Mouse (Mus musculus): Measurements from ENCODE around the gene Lmnb2. TPM values are rescaled to one million over a fixed set of nuclear protein-coding genes. Genes with fewer than 3 reads are reported as not detected.

Gene Lmnb2
- polyA plus RNA-seq, 1 experiment from 2014 or later, result 11.0 TPM

DNA sequence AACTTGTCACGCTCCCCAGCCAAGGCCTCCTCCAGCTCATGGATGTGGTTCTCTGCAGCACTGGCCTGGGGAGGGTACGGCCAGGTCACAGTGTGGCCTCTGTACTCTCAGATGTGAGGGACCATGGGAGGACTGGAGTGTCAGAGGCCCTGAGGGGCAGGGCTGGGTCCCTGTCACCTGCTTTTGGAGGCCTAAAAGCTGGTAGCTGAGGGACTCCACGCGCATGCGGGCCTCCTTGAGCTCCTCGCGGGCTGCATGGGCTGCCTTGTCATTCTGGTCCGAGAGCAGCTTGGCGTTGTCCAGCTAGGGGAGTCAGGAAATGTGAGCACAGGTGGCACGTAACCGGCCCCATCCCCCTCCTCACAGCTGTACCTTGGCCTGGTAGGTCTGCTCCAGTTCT lies 13.3 kb downstream of the Lmnb2 start:
- no peak for ATAC-seq (ENCODE audit: insufficient read depth)
- Histone ChIP-seq H3K36me3 (replicated peaks) (peaks cover 51% of the 10 kb centered on the region), H3K9me3 (replicated peaks) (no peaks in the 10 kb centered on the region), H3K27ac (replicated peaks) (no peak overlapping the region), H3K4me2 (no peak overlapping the region), H3K27me3 (no peaks in the 10 kb centered on the region), H3K9ac (no peak overlapping the region), H3K4me1 (replicated peaks) (peaks cover 11% of the 10 kb centered on the region), H3K4me3 (replicated peaks) (no peak overlapping the region)
- 78% methylated on average over 11 of the region's 11 CpGs for WGBS (ENCODE audit: insufficient replicate concordance)

DNA sequence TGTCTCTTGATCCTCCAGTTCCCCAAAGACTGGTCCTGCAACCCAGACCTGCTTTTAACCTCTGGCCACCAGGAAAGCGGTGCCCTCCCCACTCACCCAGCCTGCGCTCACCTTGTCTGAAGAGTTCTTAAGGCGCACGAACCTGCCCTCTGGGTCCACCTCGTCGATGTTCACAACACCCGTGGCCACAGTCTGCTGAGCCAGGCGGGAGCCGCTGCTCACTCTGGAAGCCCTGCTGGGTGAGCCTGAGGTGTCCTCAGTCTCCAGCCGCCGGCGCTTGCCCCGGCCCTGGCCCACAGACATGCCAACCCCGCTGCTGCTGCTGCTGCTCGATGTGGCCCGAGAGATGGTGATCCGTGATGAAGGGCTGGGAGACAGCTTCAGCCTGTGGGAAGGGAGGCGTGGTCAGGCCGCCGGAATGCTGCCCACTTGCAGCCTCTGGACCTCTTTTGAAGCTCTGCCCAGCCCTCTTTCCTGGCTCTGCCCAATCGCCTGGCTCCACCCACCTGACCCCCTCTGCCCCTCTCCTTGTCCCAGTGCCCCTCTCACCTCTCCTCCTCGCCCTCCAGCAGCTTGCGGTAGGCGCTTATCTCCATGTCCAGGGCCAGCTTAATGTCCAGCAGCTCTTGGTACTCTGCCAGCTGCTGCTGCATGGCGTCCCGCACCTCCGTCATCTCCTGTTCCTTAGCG lies 13.9 kb downstream of the Lmnb2 start:
- H3K27ac ChIP-seq (replicated peaks), result no peak overlapping the region
- H3K4me1 ChIP-seq (replicated peaks), result peaks cover 16% of the 10 kb centered on the region
- WGBS (ENCODE audit: insufficient replicate concordance), result 81% methylated on average over 28 of the region's 28 CpGs
- no peaks in the 10 kb centered on the region for H3K27me3 ChIP-seq
- no peak overlapping the region for H3K4me2 ChIP-seq
- peaks cover 51% of the 10 kb centered on the region for H3K36me3 ChIP-seq (replicated peaks)
- ATAC-seq (ENCODE audit: insufficient read depth), result no peak
- no peak overlapping the region for H3K4me3 ChIP-seq (replicated peaks)
- H3K9ac ChIP-seq, result no peak overlapping the region
- no peaks in the 10 kb centered on the region for H3K9me3 ChIP-seq (replicated peaks)

- WGBS (ENCODE audit: insufficient replicate concordance), result 78% methylated on average over 10 of the region's 10 CpGs
- Histone ChIP-seq H3K4me2 (no peak overlapping the region), H3K27ac (replicated peaks) (no peak overlapping the region), H3K4me1 (replicated peaks) (peaks cover 23% of the 10 kb centered on the region), H3K9me3 (replicated peaks) (no peaks in the 10 kb centered on the region), H3K36me3 (replicated peaks) (peaks cover 52% of the 10 kb centered on the region), H3K27me3 (no peaks in the 10 kb centered on the region), H3K9ac (no peak overlapping the region), H3K4me3 (replicated peaks) (no peak overlapping the region)
- ATAC-seq (ENCODE audit: insufficient read depth), result no peak
These were observed 14.8 kb downstream of the Lmnb2 start for GRCm38 (mm10) chr10:80903282-80903681.

DNA sequence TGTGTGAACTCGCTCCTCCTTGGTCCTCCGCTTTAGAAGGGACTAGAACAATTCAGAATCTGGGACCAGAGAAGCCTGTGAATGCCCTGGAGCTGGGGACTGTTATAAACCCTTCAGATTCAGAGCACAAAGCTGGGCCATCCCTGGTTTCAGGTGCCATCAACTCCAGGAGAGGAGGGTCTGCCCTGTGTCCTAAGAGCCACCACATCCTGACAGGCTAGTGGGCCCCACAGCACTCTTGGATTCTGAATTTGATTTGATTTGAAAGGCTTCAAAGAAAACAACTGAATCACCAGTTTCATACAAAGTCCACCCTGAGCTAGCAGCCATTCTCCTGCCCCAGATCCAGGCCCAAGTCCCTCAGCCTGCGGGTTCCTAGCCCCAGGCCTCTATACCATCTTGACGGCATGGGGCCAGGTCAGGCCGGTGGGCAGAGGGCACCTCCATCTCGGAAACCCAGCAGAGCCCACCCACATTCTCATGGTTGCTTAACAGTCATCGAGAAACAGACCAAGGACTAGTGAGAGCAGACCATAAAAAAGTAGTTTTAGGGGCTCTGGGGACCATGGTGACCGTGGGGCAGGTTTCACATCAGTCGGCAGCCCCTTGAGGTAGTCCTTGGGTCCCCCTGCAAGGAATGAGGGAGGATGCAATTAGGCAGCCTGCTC lies 15.6 kb downstream of the Lmnb2 start:
- no peak overlapping the region for H3K4me3 ChIP-seq (replicated peaks)
- ATAC-seq (ENCODE audit: insufficient read depth), result no peak

DNA sequence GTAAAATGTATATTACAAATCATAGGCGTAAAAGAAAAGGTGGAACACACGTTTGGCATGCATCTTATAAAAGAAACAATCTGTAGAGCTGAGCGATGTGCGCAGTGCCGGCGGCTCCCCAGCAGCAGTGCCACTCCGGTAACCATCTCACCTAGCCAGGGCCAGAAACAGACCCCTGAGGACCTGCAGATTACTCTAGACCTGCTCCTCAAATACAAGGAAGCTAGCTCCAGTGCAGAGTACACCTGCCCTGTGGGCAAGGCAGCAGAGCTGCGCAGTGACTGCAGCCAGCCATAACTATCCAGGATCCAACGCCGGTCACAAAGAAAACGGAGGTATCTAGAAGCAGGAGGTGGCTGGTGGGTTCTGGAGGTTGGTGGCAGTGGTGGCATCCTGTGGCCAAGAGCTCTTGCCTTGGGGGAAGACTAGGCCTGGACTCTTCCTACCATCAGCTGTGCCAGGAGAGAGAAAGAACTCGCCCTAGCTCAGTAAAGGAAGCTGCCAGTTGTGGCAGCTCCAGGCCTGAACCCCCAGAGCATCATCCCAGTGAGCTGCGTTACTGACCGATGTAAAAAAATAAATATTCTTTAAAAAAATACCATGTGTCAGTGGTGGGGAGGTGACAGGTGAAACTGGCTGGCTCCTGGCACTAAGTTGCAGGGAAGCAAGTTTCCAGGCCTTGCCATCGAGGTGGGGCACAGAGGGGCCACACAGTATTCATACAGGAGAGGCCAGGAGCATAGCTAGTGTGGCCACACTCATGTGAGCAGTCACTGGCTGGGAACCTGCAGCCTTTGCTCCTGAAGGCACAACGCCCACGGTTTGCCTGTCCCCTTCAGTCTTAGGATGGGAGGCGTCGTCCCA lies 16.4 kb downstream of the Lmnb2 start:
- ATAC-seq (ENCODE audit: insufficient read depth), result no peak
- H3K9ac ChIP-seq, result 0 out of 2 replicates have a peak overlapping the region, but pooled peaks have one; percentile 6
- H3K4me3 ChIP-seq (replicated peaks), result peak overlapping the region; percentile 99
- no peaks in the 10 kb centered on the region for H3K9me3 ChIP-seq (replicated peaks)
- H3K4me2 ChIP-seq, result peak overlapping the region; percentile 98
- no peaks in the 10 kb centered on the region for H3K27me3 ChIP-seq
- peak overlapping the region; percentile 88 for H3K27ac ChIP-seq (replicated peaks)
- H3K36me3 ChIP-seq (replicated peaks), result peaks cover 50% of the 10 kb centered on the region
- peaks cover 23% of the 10 kb centered on the region for H3K4me1 ChIP-seq (replicated peaks)
- 86% methylated on average over 19 of the region's 19 CpGs for WGBS (ENCODE audit: insufficient replicate concordance)

More for the DNA sequence above, 15.6 kb downstream of the Lmnb2 start:
- H3K9me3 ChIP-seq (replicated peaks), result no peaks in the 10 kb centered on the region
- H3K27me3 ChIP-seq, result no peaks in the 10 kb centered on the region
- no peak overlapping the region for H3K27ac ChIP-seq (replicated peaks)
- WGBS (ENCODE audit: insufficient replicate concordance), result 84% methylated on average over 9 of the region's 9 CpGs
- no peak overlapping the region for H3K9ac ChIP-seq
- H3K4me2 ChIP-seq, result no peak overlapping the region
- H3K36me3 ChIP-seq (replicated peaks), result peaks cover 54% of the 10 kb centered on the region
- H3K4me1 ChIP-seq (replicated peaks), result peaks cover 23% of the 10 kb centered on the region

GRCm38 (mm10) chr10:80900318-80901247 lies 17.5 kb downstream of the Lmnb2 start, which contains the start of gene Timm13:
Timm13 (minus strand) TSS chr10:80900969.
- under 1% methylated on average over 72 of the region's 72 CpGs for WGBS (ENCODE audit: insufficient replicate concordance)

GRCm38 (mm10) chr10:80899591-80900317 lies 18.3 kb downstream of the Lmnb2 start:
- H3K27me3 ChIP-seq, result no peaks in the 10 kb centered on the region
- whole genome bisulfite sequencing (ENCODE audit: insufficient replicate concordance), result 14% methylated on average over 25 of the region's 25 CpGs
- no peak for ATAC-seq (ENCODE audit: insufficient read depth)
- peak overlapping the region; percentile 98 for H3K4me2 ChIP-seq
- H3K4me3 ChIP-seq (replicated peaks), result peak overlapping the region; percentile 99
- peaks cover 40% of the 10 kb centered on the region for H3K36me3 ChIP-seq (replicated peaks)
- H3K9me3 ChIP-seq (replicated peaks), result no peaks in the 10 kb centered on the region
- peak overlapping the region; percentile 85 for H3K9ac ChIP-seq
- peak overlapping the region; percentile 88 for H3K27ac ChIP-seq (replicated peaks)
- H3K4me1 ChIP-seq (replicated peaks), result peaks cover 23% of the 10 kb centered on the region

More at GRCm38 (mm10) chr10:80900318-80901247, 17.5 kb downstream of the Lmnb2 start, which contains the start of gene Timm13:
- H3K27me3 ChIP-seq, result no peaks in the 10 kb centered on the region
- peaks cover 23% of the 10 kb centered on the region for H3K4me1 ChIP-seq (replicated peaks)
- peaks cover 48% of the 10 kb centered on the region for H3K36me3 ChIP-seq (replicated peaks)
- ATAC-seq (ENCODE audit: insufficient read depth), result peak; percentile 92
- H3K4me2 ChIP-seq, result peak within 1 kb of the TSS; percentile 98
- no peaks in the 10 kb centered on the region for H3K9me3 ChIP-seq (replicated peaks)
- peak within 1 kb of the TSS; percentile 99 for H3K4me3 ChIP-seq (replicated peaks)
- peak within 1 kb of the TSS; percentile 85 for H3K9ac ChIP-seq
- peak within 1 kb of the TSS; percentile 88 for H3K27ac ChIP-seq (replicated peaks)

DNA sequence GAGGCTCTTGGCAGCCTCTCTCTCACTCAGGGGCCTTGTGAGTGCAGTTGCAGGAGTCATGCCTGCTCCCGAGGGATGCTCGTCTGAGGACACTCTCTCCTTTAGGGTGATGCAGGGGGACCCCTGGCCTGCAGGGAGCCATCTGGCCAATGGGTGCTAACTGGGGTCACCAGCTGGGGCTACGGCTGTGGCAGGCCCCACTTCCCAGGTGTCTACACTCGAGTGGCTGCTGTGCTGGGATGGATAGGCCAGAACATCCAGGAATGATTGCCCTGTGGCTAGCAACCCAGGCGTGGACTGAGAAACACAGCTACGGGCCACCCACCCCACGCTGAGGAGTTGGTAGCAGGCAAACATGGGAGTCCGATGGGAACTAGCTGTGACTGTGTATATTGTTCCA lies 19.0 kb downstream of the Lmnb2 start:
- WGBS (ENCODE audit: insufficient replicate concordance), result 77% methylated on average over 8 of the region's 8 CpGs

GRCm38 (mm10) chr10:80897861-80898510 lies 20.1 kb downstream of the Lmnb2 start:
- no peak overlapping the region for H3K27ac ChIP-seq (replicated peaks)
- H3K9ac ChIP-seq, result no peak overlapping the region
- WGBS (ENCODE audit: insufficient replicate concordance), result 57% methylated on average over 41 of the region's 41 CpGs
- no peak overlapping the region for H3K4me3 ChIP-seq (replicated peaks)
- H3K4me1 ChIP-seq (replicated peaks), result peaks cover 23% of the 10 kb centered on the region
- no peak overlapping the region for H3K4me2 ChIP-seq
- H3K27me3 ChIP-seq, result no peaks in the 10 kb centered on the region
- ATAC-seq (ENCODE audit: insufficient read depth), result no peak
- no peaks in the 10 kb centered on the region for H3K9me3 ChIP-seq (replicated peaks)
- H3K36me3 ChIP-seq (replicated peaks), result peaks cover 22% of the 10 kb centered on the region

More for the DNA sequence above, 19.0 kb downstream of the Lmnb2 start:
- Histone ChIP-seq H3K27ac (replicated peaks) (no peak overlapping the region), H3K4me3 (replicated peaks) (peak overlapping the region; percentile 99; the same call in 1 of the 2 replicates), H3K9me3 (replicated peaks) (no peaks in the 10 kb centered on the region), H3K9ac (no peak overlapping the region; the same call in 1 of the 2 replicates), H3K36me3 (replicated peaks) (peaks cover 33% of the 10 kb centered on the region), H3K4me2 (peak overlapping the region; percentile 98), H3K27me3 (no peaks in the 10 kb centered on the region), H3K4me1 (replicated peaks) (peaks cover 23% of the 10 kb centered on the region)
- ATAC-seq (ENCODE audit: insufficient read depth), result no peak
